Mouse (Mus musculus) G1E (cell line): Measurements from ENCODE around the gene Glt8d2.

Experiments used
- CTCF ChIP-seq: IDR thresholded peaks from 2 replicates; pipeline ENCODE4 v1.5.1; 2012; ENCODE audit warnings: low read depth, low read length, inconsistent platforms, mixed read lengths
- GATA1 ChIP-seq: IDR thresholded peaks from 2 replicates; pipeline ENCODE4 v1.6.1; 2012; ENCODE audit warnings: borderline replicate concordance, low read length, inconsistent platforms, mixed read lengths
- GATA2 ChIP-seq: IDR thresholded peaks from 2 replicates; pipeline ENCODE4 v1.6.1; 2012; ENCODE audit warnings: low read depth, low read length, inconsistent platforms, borderline replicate concordance
- TAL1 ChIP-seq: conservative IDR thresholded peaks from 2 replicates; pipeline ENCODE4 v1.6.1; 2012; ENCODE audit warnings: low read depth, low read length, inconsistent platforms, mixed read lengths

- TF ChIP-seq CTCF, result no peak
- no peak for TF ChIP-seq TAL1
- TF ChIP-seq GATA1, result no peak
- TF ChIP-seq GATA2, result no peak
These were observed 39.2 kb downstream of the Glt8d2 start for GRCm38 (mm10) chr10:82651221-82651620.
